Mouse (Mus musculus): ENCODE results near the gene Med24. TPM values are rescaled to one million over a fixed set of nuclear protein-coding genes. Genes with fewer than 3 reads are reported as not detected.

The Med24 gene
- polyA plus RNA-seq, 2 experiments = 43.9 to 83.4 TPM

DNA sequence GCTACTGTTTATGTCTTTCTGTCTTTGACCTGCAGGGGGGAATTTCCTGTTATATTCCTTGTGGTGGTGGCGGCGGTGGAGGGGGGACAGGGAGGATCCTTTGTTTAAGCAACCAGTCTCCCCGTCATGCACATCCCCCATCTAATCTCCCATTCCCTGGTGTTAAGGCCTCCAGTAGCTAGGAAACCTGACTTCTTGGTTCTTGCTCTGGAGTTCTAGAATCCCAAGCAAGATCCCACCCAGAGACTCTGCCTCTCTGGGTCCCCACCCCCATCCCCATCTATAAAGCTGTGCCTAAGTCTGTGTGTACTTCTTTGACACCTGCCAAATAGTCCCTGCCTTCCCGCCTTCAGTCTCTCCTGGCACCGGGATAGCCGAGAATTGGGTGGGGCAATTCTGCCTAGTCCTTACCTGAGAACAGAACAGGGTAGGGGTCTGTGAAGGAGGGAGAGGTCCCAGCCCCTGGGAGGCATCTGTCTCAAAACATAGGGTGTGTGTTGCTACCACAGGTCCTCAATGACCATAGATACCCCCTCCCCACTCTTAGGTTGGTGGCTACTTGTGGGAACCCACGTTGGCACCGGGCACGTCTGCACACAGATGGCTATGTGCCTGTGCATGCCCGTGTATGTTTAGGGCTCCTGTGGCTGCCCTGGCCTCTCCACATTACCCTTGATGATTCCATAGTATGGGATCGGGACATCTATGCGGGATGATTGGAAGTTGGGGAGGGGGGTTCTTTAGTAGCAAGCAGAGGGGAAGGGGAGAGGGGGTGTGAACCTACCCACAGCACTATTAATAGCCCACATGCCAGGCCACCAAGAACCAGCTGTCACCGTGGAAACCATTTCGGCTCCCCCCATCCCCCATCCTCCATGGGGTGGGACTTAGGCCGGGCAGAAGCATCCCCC, 19.5 kb upstream of the Med24 start:
- no peak for TF ChIP-seq POLR2A (IDR thresholded peaks at IDR 0.05; ENCODE audit: borderline replicate concordance, extremely low read depth, insufficient read depth, insufficient read length)
- H3K27ac ChIP-seq (replicated peaks; ENCODE audit: low read depth, low read length) = peak overlapping the region; percentile 73; the same call in 1 of the 2 replicates
- ATAC-seq (ENCODE audit: low FRiP score, low read depth) (no peak), DNase-seq (ENCODE audit: low spot score) (peak; percentile 18)
- H3K4me3 ChIP-seq (replicated peaks; ENCODE audit: low read length) = 0 out of 2 replicates have a peak overlapping the region, but pooled peaks have one; percentile 4
- 23% methylated on average over 15 of the region's 15 CpGs for WGBS
- H3K4me2 ChIP-seq (replicated peaks; ENCODE audit: low read depth, low read length, severe bottlenecking) = peak overlapping the region; percentile 50
- peaks cover 13% of the 10 kb centered on the region for H3K36me3 ChIP-seq (ENCODE audit: control insufficient read depth, insufficient read depth, low read length)
- no peak overlapping the region for H3K9ac ChIP-seq (ENCODE audit: low read depth, low read length, severe bottlenecking)
- peaks cover 90% of the 10 kb centered on the region for H3K4me1 ChIP-seq (ENCODE audit: control insufficient read depth, insufficient read depth, low read length)
- no peaks in the 10 kb centered on the region for H3K27me3 ChIP-seq (ENCODE audit: control insufficient read depth, insufficient read depth, low read length)
- H3K9me3 ChIP-seq (ENCODE audit: control insufficient read depth, low read length) = no peaks in the 10 kb centered on the region

DNA sequence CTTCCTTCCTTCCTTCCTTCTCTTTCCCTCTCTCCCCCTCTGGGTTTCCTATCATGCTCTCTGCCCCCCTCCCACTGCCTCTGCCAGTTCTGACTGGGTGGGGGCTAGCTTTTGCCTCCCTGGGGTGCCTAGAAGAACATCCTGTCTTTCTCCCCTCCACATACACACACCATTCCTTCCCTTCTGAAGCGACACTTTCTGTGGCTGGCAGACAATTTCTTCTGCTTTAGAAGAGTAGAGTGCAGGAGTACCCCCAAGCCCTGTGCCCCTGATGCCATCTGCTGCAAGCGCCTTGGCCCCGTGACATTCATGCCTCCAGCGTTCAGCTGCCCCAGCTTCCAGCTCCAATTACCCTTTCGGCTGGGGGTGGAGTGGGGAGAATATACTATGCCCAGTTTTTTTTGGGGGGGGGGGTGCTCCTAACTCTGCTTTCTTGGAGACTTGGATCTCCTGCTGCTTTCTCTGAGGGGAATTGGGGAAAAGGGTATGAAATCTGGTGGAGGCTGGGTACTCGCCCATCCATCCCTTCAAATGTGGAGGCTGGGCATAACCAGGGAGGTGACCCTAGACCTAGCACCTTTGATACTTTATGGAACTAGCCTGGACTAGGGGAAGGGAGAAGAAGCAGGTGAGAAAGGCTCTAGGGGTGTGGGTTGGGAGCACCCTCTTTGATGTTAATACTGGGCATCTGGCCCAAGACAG, 18.7 kb upstream of the Med24 start:
- Histone ChIP-seq H3K36me3 (ENCODE audit: control insufficient read depth, insufficient read depth, low read length) (peaks cover 6% of the 10 kb centered on the region; the same call in 1 of the 2 replicates), H3K4me3 (replicated peaks; ENCODE audit: low read length) (no peak overlapping the region), H3K4me2 (replicated peaks; ENCODE audit: low read depth, low read length, severe bottlenecking) (peak overlapping the region; percentile 50), H3K4me1 (ENCODE audit: control insufficient read depth, insufficient read depth, low read length) (peaks cover 92% of the 10 kb centered on the region), H3K27me3 (ENCODE audit: control insufficient read depth, insufficient read depth, low read length) (no peaks in the 10 kb centered on the region), H3K9ac (ENCODE audit: low read depth, low read length, severe bottlenecking) (peak overlapping the region; percentile 28; the same call in 1 of the 2 replicates), H3K9me3 (ENCODE audit: control insufficient read depth, low read length) (no peaks in the 10 kb centered on the region), H3K27ac (replicated peaks; ENCODE audit: low read depth, low read length) (peak overlapping the region; percentile 73)
- WGBS = 24% methylated on average over 6 of the region's 6 CpGs
- DNase-seq (ENCODE audit: low spot score) = no peak
- no peak for TF ChIP-seq POLR2A (IDR thresholded peaks at IDR 0.05; ENCODE audit: borderline replicate concordance, extremely low read depth, insufficient read depth, insufficient read length)
- no peak for ATAC-seq (ENCODE audit: low FRiP score, low read depth)

DNA sequence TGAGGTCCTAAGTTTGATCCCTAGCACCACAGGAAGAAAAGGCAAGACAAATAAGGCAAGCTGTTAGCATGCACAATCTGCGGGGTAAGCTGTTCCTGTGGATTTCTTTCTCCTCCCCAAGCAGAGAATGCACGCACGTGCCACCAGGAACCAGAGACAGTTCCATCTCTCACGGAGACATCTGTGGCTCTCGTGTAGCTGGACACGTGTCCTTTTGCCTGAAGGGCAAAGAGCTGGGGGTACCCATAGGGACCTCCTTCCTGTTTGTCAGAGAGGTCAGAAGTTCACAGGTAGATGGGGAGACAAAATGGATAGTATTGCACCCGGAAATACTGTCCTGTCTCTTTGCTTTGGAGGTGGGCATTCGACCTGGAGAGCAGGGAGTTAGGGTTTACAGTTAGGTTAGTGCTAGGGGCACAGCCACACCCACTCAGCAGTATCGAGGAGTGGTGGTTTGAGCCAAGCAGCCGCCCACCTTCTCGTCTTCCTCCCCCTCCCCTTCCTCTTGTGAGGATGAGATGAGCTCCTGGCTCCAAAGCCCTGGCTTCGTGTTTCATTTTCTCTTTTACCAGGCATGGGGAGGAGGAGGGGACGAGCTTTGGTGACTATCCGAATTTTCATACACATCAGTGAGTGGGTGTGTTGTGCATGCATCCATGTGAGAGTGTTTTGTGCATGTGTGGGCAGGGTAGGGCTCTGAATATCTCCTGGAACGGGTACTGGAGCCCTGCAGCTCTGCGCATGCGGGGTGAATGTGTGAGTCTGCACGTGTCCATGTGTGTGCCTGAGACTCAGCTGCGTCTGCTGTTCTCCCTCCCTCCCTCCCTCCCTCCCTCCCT, 17.8 kb upstream of the Med24 start:
- no peak overlapping the region; the same call in 1 of the 2 replicates for H3K9ac ChIP-seq (ENCODE audit: low read depth, low read length, severe bottlenecking)
- H3K27me3 ChIP-seq (ENCODE audit: control insufficient read depth, insufficient read depth, low read length) = no peaks in the 10 kb centered on the region
- no peaks in the 10 kb centered on the region for H3K9me3 ChIP-seq (ENCODE audit: control insufficient read depth, low read length)
- peak; percentile 82 for DNase-seq (ENCODE audit: low spot score)
- H3K36me3 ChIP-seq (ENCODE audit: control insufficient read depth, insufficient read depth, low read length) = no peaks in the 10 kb centered on the region
- H3K27ac ChIP-seq (replicated peaks; ENCODE audit: low read depth, low read length) = peak overlapping the region; percentile 62
- H3K4me3 ChIP-seq (replicated peaks; ENCODE audit: low read length) = peak overlapping the region; percentile 13
- peak overlapping the region; percentile 50 for H3K4me2 ChIP-seq (replicated peaks; ENCODE audit: low read depth, low read length, severe bottlenecking)
- TF ChIP-seq POLR2A (IDR thresholded peaks at IDR 0.05; ENCODE audit: borderline replicate concordance, extremely low read depth, insufficient read depth, insufficient read length) = no peak
- peaks cover 88% of the 10 kb centered on the region for H3K4me1 ChIP-seq (ENCODE audit: control insufficient read depth, insufficient read depth, low read length)
- peak; percentile 69 for ATAC-seq (ENCODE audit: low FRiP score, low read depth)
- 6% methylated on average over 19 of the region's 19 CpGs for WGBS

DNA sequence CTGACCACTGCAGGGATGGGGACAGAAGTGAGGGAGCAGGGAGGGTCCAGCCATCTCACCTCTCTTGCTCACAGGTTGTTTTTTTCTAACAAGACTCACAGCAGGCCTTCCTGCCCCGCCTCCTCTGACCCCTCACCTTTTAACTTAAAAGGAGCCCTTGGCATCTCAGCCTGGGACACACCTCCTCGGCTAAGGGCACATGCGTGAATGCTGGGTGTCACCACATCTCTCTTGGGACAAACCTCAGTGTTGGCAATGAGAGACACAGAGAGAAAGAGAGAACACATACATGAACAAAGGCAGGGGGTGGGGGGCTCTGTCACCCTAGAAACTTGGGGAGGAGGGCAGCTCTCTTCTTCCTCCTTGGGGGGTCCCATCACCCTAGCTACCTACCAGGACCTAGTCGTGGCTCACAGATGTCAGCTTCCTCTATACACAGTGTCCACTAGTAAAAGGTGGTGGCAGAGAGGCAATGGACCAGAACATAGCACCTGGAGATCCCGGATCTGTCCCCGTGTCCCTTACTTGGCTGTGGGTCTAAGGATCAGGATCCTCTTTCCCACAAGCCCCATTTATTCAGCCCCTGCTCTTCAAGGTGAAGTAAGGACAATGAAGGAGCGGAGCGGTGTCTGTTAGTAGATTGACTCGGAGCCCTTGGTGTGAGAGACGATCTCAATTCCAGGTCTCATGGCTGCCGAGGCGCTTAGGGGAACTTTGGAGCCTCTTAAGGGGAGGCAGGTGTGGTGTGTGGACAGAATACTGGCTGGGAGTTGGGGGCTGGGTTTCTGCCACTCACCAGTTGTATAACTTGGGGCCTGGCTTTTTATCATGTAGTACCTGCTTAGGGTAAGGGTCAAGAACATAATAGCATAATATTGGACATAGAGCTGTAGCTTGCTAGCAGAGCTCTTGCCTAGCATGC, 17.0 kb upstream of the Med24 start:
- ATAC-seq (ENCODE audit: low FRiP score, low read depth) (no peak), DNase-seq (ENCODE audit: low spot score) (no peak)
- no peaks in the 10 kb centered on the region for H3K9me3 ChIP-seq (ENCODE audit: control insufficient read depth, low read length)
- no peaks in the 10 kb centered on the region for H3K27me3 ChIP-seq (ENCODE audit: control insufficient read depth, insufficient read depth, low read length)
- TF ChIP-seq POLR2A (IDR thresholded peaks at IDR 0.05; ENCODE audit: borderline replicate concordance, extremely low read depth, insufficient read depth, insufficient read length) = no peak
- H3K4me2 ChIP-seq (replicated peaks; ENCODE audit: low read depth, low read length, severe bottlenecking) = peak overlapping the region; percentile 50; the same call in 1 of the 2 replicates
- H3K36me3 ChIP-seq (ENCODE audit: control insufficient read depth, insufficient read depth, low read length) = no peaks in the 10 kb centered on the region
- 42% methylated on average over 12 of the region's 12 CpGs for WGBS
- H3K4me1 ChIP-seq (ENCODE audit: control insufficient read depth, insufficient read depth, low read length) = peaks cover 79% of the 10 kb centered on the region
- 0 out of 2 replicates have a peak overlapping the region, but pooled peaks have one; percentile 7 for H3K9ac ChIP-seq (ENCODE audit: low read depth, low read length, severe bottlenecking)
- H3K4me3 ChIP-seq (replicated peaks; ENCODE audit: low read length) = no peak overlapping the region
- H3K27ac ChIP-seq (replicated peaks; ENCODE audit: low read depth, low read length) = no peak overlapping the region

Data from limb, embryonic 14.5 days (tissue).